Mouse (Mus musculus) lung, postnatal 0 days (tissue): Measurements from ENCODE around the gene Wdr63. TPM values are rescaled to one million over a fixed set of nuclear protein-coding genes. Genes with fewer than 3 reads are reported as not detected.

ENCODE experiments used
- ATAC-seq: fragments of 200-750 bp; cut with Nextera tagmentation; 2 replicates; pipeline ENCODE4 v1.8.0; 2017; ENCODE audit warnings: moderate library complexity
- DNase-seq: peaks from one replicate; pipeline ENCODE4 v3.0.0-alpha.2; 2016; ENCODE audit warnings: low spot score
- H3K27ac ChIP-seq: fragments of 300-500 bp; sonication (generic); 2 replicates; pipeline ENCODE4 v1.5.1; 2014; ENCODE audit warnings: antibody characterized with exemption, mild to moderate bottlenecking, low read length, mixed read lengths
- H3K27me3 ChIP-seq: fragments of 300-500 bp; sonication (generic); replicated peaks from 2 replicates; pipeline ENCODE4 v1.6.1; 2014; ENCODE audit warnings: low read length, mixed read lengths; ENCODE audit not compliant: insufficient read depth
- H3K36me3 ChIP-seq: fragments of 300-500 bp; sonication (generic); 2 replicates; pipeline ENCODE4 v1.6.1; 2014; ENCODE audit warnings: low read length, mixed read lengths; ENCODE audit not compliant: insufficient read depth
- H3K4me1 ChIP-seq: fragments of 300-500 bp; sonication (generic); 2 replicates; pipeline ENCODE4 v1.6.1; 2014; ENCODE audit warnings: antibody characterized with exemption, low read depth, low read length, mixed read lengths; ENCODE audit not compliant: insufficient read depth
- H3K4me2 ChIP-seq: fragments of 300-500 bp; sonication (generic); replicated peaks from 2 replicates; pipeline ENCODE4 v1.6.1; 2014; ENCODE audit warnings: low read depth, mild to moderate bottlenecking, low read length, moderate library complexity, mixed read lengths
- H3K4me3 ChIP-seq: fragments of 300-500 bp; sonication (generic); 2 replicates; pipeline ENCODE4 v1.5.1; 2014; ENCODE audit warnings: low read depth, low read length
- H3K9ac ChIP-seq: fragments of 300-500 bp; sonication (generic); replicated peaks from 2 replicates; pipeline ENCODE4 v1.6.1; 2014; ENCODE audit warnings: low read depth, mild to moderate bottlenecking
- H3K9me3 ChIP-seq: fragments of 300-500 bp; sonication (generic); 2 replicates; pipeline ENCODE4 v1.6.1; 2016; ENCODE audit warnings: low read length, mixed read lengths
- CTCF ChIP-seq: IDR thresholded peaks from 2 replicates; pipeline ENCODE4 v1.5.1; 2016; ENCODE audit warnings: antibody characterized with exemption, mild to moderate bottlenecking
- EP300 ChIP-seq: IDR thresholded peaks from 2 replicates; pipeline ENCODE4 v1.6.1; 2016; ENCODE audit warnings: antibody characterized with exemption, mild to moderate bottlenecking, control low read depth
- WGBS: fragments of 180-500 bp; shearing (Covaris S2); extraction: QIAGEN DNeasy Blood & Tissue Kit; methylation state at CpG from one replicate; pipeline ENCODE4 v1.1.7; 2014; 5-methylcytosine and 5-hydroxymethylcytosine counted together
- polyA plus RNA-seq: library from polyadenylated mRNA; unstranded; fragments of >200 nt; fragmentation: Nextera tagmentation; extraction: Ambion mirVana; gene quantifications from 2 replicates; pipeline ENCODE4 v1.2.1, GENCODE M21; 2015

Wdr63 gene
- polyA plus RNA-seq, 1 experiment from 2014 or later = 2.9 TPM

DNA sequence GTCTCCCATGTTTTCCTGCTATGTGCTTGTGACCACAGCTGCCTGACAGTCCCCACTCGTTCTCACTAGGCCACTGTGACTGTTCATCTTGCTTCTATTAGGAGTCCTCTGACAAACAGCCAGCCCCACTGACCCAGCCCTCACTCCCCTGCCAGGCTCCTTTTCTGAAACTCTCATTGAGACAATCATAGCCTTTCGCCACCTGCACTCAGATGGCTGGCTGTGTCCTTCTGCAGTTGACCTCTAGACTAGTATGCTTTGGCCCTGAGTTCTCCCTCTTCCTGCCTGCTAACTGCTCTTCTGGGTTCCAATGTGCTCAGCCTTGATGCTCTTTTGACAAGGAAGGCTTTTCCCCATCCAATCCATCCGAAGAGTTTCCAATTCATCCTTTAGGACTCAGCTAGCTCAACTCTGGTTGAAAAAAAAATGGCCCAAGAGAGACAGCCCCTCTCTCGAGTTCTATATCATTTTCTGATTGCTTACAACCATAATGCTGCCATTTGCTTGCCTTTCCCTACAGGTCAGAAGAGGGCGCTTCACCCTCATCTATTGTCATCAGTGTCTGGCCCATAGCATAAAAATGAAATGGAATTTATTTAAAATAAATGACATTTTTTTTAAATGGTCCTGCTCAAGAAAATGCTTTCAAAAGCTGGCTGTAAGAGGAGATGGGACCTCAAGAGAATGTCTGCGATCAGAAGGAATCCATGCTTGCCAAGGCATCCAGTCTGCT, 54.7 kb downstream of the Wdr63 start:
- TF ChIP-seq CTCF = peak; percentile 32
- TF ChIP-seq EP300 = no peak
- DNase-seq (no peak), ATAC-seq (no peak)
- Histone ChIP-seq H3K4me1 (0 out of 2 replicates have a peak, but pooled peaks cover 4% of the 10 kb centered on the region), H3K9me3 (no peaks in the 10 kb centered on the region), H3K27ac (no peak overlapping the region), H3K4me2 (no peak overlapping the region), H3K9ac (no peak overlapping the region), H3K4me3 (no peak overlapping the region), H3K27me3 (no peaks in the 10 kb centered on the region), H3K36me3 (no peaks in the 10 kb centered on the region)
- 63% methylated on average over 6 of the region's 6 CpGs for WGBS

DNA sequence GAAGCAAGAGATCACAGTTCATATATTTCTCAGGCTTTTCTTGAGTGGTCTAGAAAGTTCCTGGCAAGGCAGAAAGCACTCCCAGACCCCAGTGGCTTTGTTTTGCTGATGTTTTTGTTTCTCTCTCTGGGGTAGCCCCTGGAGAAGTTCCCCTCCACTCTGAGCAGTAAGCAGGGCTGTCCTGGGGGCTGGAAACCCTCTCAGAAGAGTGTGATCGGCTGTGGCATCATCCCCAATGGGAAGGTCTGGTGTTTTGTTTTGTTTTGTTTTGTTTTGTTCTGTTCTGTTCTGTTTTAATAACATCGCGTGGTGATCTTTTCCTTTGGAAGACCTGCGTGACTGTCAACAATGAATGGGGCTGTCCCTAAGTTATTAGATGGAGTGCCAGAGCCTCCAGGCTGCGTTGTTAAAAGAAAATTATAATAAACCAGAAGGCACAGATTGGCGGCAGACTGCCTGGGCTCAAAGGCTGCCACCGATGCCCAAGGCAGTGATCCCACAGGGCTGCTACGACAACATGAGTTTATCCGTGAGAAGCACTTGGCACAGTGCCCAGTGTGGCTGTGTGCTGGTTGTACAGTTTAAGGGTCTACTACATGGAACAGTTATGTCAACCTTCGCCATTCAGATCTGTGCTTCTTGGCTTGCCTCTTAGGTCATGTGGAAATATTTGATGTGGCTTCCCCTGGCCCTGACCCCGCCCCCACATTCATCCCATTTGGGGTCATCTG, 56.5 kb downstream of the Wdr63 start:
- Histone ChIP-seq H3K36me3 (no peaks in the 10 kb centered on the region), H3K9ac (no peak overlapping the region), H3K4me3 (no peak overlapping the region), H3K4me2 (no peak overlapping the region), H3K4me1 (0 out of 2 replicates have a peak, but pooled peaks cover 4% of the 10 kb centered on the region), H3K27me3 (no peaks in the 10 kb centered on the region), H3K27ac (no peak overlapping the region), H3K9me3 (no peaks in the 10 kb centered on the region)
- TF ChIP-seq CTCF (no peak), EP300 (no peak)
- WGBS = 46% methylated on average over 11 of the region's 11 CpGs
- peak; percentile 30; the same call in 1 of the 2 replicates for ATAC-seq
- DNase-seq = peak; percentile 44

DNA sequence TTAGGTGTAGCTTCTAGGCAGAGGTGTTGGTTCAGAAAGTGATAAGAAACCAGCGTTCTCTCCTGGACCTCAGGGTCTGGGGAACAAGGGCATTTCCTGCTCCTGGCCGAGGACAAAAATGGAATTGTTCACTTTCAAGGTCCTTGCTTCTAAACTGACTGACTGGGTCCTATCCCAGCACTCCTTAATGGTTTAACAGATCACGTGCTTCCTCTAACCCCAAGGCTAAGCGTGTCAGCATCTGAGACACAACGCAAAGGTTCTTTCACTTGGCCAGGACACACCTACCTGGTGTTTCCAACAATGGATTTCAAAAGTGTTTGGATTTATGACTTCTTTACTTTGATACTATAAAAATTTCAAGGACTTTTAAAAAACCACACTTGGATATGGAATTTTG, 58.0 kb downstream of the Wdr63 start:
- H3K36me3 ChIP-seq = no peaks in the 10 kb centered on the region
- no peaks in the 10 kb centered on the region for H3K27me3 ChIP-seq
- TF ChIP-seq CTCF = no peak
- TF ChIP-seq EP300 = no peak
- H3K4me3 ChIP-seq = no peak overlapping the region
- ATAC-seq (no peak), DNase-seq (no peak)
- H3K4me2 ChIP-seq = no peak overlapping the region
- H3K4me1 ChIP-seq = 0 out of 2 replicates have a peak, but pooled peaks cover 4% of the 10 kb centered on the region
- no peak overlapping the region for H3K27ac ChIP-seq
- WGBS = 38% methylated on average over 5 of the region's 5 CpGs
- no peaks in the 10 kb centered on the region for H3K9me3 ChIP-seq
- no peak overlapping the region for H3K9ac ChIP-seq

DNA sequence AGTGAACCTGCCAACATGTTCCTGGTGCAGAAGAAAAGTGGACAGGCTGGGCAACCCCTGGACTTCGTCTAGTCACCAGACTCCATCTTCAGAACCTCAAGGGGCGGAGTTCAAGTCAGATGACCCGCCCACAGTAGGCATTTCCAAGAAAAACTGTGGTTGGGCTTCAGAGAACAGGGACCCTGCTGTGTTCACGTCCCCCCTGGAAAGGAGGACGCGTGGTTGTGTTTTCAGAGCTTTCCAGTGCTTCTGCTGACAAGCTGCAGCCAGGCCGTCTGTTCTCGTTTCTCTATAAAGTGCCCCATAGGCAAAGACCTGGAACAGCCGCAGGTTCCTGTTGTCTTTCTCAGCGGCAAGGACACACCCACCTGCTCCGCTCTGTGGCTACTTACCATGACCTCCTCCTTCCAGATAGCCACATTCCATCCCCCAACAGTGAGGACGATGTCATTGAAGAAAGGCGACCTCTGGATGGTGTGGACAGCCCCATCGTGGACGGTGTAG, 60.2 kb downstream of the Wdr63 start:
- DNase-seq (peak; percentile 66), ATAC-seq (peak; percentile 61)
- Histone ChIP-seq H3K4me2 (peak overlapping the region; percentile 45), H3K27me3 (no peaks in the 10 kb centered on the region), H3K4me1 (0 out of 2 replicates have a peak, but pooled peaks cover 4% of the 10 kb centered on the region), H3K9ac (no peak overlapping the region), H3K27ac (no peak overlapping the region), H3K9me3 (no peaks in the 10 kb centered on the region), H3K36me3 (no peaks in the 10 kb centered on the region), H3K4me3 (peak overlapping the region; percentile 1; the same call in 1 of the 2 replicates)
- TF ChIP-seq EP300 (no peak), CTCF (no peak)
- WGBS = 18% methylated on average over 15 of the region's 15 CpGs

DNA sequence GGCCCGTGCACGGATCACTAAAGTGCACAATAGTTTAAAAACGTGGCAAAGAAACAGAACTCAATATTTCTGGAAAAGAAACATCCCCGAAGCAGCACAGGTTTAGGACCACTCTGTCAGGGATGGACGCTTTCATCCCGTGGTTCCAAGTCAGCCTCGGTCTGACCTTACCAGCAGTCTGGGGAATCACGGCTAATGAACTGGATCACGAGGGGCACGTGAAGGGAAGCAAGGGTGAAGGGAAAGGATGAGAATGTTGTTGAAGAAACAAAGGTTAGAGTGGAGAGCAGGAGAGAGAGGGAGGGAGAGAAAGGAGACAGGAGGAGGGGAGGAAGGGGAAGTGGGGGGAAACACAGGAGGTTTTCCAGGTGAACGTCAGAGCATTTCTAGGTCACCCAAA, 61.9 kb downstream of the Wdr63 start:
- no peak for DNase-seq
- 82% methylated on average over 11 of the region's 11 CpGs for WGBS
- Histone ChIP-seq H3K9ac (no peak overlapping the region), H3K4me3 (no peak overlapping the region), H3K27ac (no peak overlapping the region), H3K36me3 (no peaks in the 10 kb centered on the region), H3K4me1 (no peaks in the 10 kb centered on the region), H3K4me2 (no peak overlapping the region), H3K9me3 (no peaks in the 10 kb centered on the region), H3K27me3 (no peaks in the 10 kb centered on the region)
- no peak for ATAC-seq
- TF ChIP-seq EP300 (no peak), CTCF (no peak)

DNA sequence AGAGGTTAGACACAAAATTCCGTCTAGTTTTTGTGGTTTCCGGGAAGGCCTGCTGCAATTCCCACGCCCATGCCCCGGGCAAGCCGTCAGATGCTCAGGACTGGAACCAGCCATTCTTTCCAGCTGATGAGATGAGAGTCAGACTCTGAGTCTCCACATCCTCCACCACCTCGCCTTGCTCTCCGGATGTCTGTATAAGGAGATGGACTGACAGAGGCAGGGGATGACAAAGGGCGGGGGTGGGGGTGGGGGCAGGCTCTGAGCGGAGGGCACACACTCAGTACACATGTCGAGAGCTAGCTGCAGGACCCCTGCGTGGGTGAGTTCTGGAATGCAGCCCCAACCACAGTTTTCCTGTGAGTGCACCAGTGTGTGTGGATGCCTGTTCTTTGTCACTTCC, 63.0 kb downstream of the Wdr63 start:
- DNase-seq = no peak

More for the DNA sequence above, 63.0 kb downstream of the Wdr63 start:
- Histone ChIP-seq H3K4me1 (no peaks in the 10 kb centered on the region), H3K9me3 (no peaks in the 10 kb centered on the region), H3K36me3 (no peaks in the 10 kb centered on the region), H3K4me3 (no peak overlapping the region), H3K27me3 (no peaks in the 10 kb centered on the region), H3K27ac (no peak overlapping the region), H3K4me2 (no peak overlapping the region), H3K9ac (no peak overlapping the region)
- TF ChIP-seq EP300 (no peak), CTCF (no peak)
- peak; percentile 42; the same call in 1 of the 2 replicates for ATAC-seq
- WGBS = 30% methylated on average over 11 of the region's 11 CpGs
